Mouse (Mus musculus) frontal cortex, postnatal 14 days (tissue): ENCODE data around the gene Prkn.

Source experiments
- DNase-seq, 2 experiments: peaks; one replicate each; pipeline ENCODE4 v3.0.0; 2022; ENCODE audit warnings: low spot score in 2 of 2

The Prkn gene

DNA sequence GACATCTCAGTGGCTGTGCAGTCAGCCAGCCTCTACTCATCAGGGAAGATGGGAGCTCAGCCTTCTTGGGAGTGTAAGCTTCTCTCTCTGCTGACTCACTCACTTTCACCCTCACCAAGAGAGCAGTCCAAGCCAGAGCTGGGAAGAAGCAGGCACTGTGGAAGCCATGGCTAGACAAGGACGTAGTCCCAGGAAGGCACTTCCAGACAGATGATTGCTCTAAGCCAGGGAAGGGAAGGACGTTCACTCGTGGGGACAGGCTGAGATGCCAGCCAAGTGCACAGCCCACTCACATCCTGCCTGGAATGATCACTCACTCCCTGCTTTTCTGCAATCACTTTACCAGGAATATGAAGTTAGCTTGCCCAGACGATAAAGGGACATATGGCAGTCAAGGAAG is 430.0 kb downstream of the Prkn start:
- DNase-seq = no peak

DNA sequence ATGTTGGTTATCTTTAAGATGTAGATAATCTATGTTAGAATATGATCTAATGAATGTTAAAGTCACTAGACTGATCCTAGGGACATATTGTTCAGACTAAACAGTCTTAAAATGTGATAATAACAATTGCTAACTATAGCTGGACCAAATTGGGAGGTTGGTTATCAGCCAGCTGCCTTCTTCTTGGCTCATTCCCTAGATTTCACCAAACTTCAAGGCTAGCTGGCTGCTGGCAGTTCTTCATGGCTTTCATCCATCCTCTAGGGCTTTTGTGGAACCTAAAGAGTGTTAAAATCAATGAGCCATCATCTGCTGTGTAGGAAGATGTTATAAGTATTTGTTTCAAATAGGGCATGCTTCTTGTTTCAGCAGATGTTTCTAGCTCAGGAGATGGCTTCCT is 431.7 kb downstream of the Prkn start:
- DNase-seq = no peak

- DNase-seq = no peak
Observed at GRCm38 (mm10) chr17:11284246-11284645, 444.1 kb downstream of the Prkn start.

DNA sequence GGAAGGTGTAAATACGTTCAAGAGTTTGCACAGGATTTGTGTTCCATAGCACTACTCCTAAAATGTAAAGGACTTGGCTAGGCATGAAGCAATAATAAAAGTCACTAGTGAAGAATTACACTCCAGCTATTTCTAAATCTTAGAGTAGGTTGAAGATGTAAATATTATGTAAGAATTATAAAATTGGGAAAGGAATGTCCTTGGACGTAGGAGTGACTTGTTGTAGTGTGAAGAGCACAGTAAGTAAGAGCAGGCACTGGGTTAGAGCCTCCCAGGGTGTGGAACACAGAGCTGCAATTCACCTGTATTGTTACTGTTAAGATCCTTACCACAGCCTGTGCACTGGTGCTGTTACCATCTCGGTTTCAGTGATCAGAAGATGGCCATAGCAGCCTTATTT is 450.0 kb downstream of the Prkn start:
- DNase-seq = no peak

- peak in 1 of 2 experiments; percentile 31 for DNase-seq
Observed at GRCm38 (mm10) chr17:11303116-11303515, 462.9 kb downstream of the Prkn start.

- DNase-seq = no peak
Observed at GRCm38 (mm10) chr17:11309843-11310242, 469.7 kb downstream of the Prkn start.

- DNase-seq = no peak
Observed at GRCm38 (mm10) chr17:11314163-11314562, 474.0 kb downstream of the Prkn start.

DNA sequence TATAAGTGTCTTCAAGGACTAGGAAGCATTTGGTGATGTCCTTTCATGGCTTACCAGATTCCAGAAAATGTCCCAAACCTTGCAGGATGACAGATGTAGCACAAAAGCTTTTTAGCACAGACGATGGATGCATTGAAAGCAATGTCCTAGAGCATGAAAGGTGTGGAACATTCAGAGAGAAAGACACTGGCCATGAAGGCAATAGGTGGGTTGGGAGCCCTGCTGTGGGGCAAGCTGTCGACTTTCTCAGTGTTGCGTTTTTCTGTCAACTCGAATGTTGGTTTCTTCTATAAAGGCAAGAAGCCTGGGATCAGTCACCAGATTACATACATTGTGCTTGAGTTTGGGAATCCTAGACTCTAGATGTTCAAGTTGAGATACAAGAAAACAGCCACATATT is 475.5 kb downstream of the Prkn start:
- no peak for DNase-seq

DNA sequence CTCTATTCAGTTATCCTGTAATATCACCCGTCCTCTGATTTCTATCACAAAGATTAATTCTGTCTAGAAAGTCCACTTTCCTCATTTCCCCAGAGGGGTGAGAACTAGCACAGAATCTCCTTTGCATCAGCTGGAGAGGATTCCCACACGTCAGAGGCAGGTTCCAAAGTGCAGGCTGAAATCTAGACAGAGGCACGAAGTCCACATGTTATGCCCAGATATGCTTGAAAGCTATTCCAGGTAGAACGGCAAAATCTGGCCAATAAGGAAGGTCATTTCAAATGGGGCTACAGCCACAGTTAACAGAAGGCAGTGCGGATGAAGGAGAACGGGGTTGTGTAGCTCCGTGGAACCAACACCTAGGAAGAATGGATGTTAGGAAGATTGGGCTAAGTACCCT is 478.8 kb downstream of the Prkn start:
- DNase-seq = no peak

DNA sequence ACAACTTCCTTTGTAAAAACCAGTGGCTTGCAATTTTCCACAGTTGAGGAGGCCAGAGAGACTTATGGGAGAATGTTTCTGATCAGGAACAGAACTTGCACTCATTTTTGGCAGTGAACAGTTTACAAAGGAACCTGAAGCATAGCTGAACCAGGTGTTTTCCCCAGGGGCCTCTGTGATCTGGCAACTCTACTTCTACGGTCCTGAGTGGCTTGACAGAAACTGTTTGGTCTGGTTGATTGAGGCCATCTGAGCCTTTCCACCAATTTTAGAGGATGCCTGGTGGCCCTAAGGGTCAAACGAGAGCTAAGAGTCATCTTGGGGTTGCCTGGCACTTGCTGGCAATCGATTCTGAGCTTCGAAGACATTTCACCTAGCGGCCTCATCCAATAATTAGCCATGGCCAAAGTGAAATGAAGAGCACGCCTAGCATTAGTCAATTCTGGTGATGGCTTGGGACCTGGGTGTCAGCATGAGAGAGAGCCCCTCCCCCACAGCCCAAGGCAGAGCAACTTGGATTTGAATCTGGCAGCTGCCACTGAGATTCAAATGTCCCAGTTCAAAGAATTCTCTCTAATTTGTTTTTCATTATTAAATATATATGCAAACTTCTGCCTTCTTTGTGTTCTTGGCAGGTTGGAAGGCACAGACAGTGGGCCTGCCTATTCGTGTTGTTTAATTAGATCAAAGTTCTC is 479.6 kb downstream of the Prkn start:
- no peak for DNase-seq

GRCm38 (mm10) chr17:11332081-11332480 is 491.9 kb downstream of the Prkn start:
- DNase-seq = no peak

DNA sequence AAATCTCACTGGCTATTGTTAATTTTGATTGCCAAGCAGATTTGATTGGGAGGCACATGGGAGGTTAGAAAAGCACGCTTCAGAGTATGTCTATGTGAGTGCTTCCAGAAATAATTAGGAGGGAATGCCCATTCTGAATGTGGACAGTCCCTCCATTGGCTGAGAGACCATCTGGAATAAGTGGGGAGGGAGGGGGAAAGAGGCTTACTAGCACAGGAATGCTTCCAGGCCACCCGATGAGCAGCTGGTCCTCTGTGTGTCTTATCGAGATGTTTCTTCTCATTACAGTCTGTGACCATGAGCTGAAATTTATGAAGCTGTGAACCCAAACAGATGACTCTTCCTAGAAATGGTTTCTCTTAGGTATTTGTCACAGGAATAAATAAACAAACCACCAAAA is 493.6 kb downstream of the Prkn start:
- no peak for DNase-seq

- no peak for DNase-seq
Observed at GRCm38 (mm10) chr17:11336156-11336555, 496.0 kb downstream of the Prkn start.

GRCm38 (mm10) chr17:11340368-11340767 is 500.2 kb downstream of the Prkn start:
- DNase-seq = no peak

DNA sequence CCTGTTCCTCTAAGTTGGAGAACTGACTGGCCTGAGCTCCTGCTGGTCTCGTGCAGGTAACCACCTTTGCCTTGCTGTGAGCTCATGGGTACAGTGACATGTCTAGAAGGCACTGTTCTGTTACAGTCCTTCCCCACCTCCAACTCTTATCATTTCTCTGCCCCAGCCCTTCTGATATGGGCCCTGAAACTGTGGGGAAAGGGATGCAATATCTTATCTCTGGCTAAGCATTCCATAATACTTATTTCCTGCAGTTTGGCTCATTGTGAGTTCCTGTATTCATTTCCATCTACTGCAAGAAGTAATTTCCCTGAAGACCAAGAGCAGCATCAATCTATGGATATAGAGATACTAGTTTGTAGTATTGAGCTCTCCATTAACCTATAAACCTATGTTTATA is 506.1 kb downstream of the Prkn start:
- DNase-seq = no peak

DNA sequence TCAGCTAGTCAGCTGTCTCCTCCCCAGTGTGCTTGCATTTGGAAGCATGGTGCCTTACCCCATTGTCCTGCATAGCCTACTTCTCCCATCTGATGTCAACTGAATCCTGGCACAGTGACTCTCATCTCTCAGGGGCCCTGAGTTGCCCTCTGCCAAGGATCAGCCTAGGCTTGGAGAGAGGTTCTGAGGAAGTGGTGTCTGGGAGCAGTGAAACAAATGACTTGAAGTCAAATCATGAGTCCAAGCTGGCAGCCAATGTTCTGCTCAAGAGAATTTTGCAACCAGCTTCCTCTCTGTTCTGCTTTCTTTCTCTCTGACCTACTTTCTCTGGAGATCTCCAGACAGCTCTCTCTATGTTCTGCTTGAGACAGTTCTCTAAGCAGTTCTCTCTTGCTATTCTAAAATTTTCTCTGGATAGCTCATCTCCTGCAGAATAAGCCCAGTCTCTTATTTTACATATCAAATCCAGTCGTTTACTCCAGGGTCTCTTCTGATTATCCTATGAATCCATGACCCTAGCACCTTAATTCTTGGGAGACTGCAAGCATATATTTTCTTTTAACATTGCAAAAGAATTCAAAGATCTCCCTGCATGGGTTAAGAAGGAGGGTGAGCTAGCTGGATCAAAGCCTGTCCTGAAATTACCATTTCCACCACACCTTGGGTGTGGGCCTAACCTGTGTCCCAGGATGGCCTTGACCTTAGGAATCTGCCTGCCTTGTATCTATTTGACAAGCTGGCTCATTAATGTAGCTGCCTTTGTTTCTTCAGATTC is 512.8 kb downstream of the Prkn start:
- no peak for DNase-seq

DNA sequence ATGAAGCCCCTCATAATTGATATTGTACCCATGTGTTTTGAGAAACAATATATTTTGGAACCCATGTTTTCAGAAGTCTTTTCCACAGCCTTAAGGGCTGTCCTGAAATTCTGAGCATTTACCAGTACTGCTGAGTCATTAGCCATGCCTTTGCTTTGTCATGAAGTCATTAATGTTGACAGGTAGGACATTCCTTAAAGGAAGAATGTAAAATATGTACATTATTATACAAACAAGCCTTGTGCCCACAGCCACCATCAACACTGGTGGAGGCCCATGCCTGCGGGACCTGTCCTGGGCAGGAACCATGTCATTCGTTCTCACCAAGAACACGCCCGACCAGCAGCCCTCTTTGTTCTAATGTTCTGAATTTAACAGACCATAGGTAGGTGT is 513.4 kb downstream of the Prkn start:
- DNase-seq = no peak

DNA sequence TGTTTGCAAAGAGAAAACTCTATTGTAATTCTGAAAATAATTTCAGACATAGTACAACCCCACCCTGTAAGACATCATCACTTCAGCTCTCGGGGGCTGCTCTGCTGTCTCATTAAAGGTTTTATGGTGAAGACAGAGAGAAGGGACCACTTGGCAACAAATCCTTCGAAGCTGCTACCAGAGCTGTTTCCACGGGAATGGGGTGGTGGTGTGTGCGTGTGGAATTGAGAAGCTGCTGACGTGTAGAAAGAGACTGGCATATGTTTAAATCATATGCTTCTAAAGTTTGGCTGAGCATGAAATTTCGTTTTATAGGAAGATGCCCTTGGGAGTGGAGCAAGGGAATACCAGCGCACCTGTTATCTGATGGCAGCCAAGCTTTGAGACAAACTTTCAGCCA is 514.2 kb downstream of the Prkn start:
- DNase-seq = no peak

DNA sequence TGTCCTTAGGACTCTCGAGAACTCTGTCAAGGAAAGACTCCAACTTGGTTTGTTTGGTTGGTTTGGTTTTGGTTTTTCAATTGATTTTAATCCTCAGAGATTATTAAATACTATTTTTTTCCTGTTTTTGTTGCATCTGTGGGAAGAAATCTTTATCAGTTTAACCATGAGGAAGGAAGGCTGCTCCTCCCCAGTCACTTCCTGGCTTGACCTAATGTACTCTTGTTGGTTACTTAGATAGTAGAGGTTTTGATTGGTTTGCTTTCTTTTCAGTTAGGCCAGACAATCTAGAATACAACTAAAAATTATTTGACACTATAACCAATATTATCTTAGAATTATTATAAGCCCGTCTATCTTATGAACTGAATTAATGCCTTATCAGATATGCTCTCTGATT is 535.3 kb downstream of the Prkn start:
- no peak for DNase-seq

GRCm38 (mm10) chr17:11383364-11383962 is 543.3 kb downstream of the Prkn start:
- peak in 1 of 2 experiments; percentile 32 for DNase-seq

GRCm38 (mm10) chr17:11385246-11385645 is 545.1 kb downstream of the Prkn start:
- DNase-seq = peak; percentile 50 to 69

DNA sequence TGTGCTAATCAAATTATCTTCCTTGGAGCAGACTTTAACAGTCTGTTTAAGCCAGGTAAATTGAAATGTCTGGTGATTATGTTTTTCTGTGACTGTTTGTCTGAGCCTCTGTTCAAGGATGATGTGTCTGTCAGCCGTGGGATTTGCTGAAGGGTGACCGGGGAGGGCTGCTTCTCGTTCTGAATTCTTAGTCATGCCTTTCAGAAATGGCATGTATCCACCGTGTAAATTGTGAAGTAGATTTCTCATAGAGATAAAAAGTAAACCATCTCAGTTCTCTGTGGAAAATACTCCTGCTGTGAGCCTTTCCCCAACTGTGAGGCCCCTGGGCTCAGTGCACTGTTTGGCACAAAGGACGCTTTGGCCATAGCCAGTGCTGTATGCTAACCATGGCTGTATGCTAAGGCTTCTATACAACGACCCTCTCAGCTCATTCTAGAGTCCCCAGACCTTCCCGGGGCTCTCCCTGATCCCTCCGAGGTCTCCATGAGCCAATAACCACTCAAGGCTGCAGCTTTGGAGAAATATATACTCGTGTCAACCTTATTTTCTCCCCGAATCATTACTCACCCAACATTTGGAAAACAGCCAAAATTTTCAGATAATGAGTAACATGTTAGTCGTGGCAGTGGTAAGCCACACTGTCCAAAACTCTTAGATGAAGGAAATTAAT is 552.6 kb downstream of the Prkn start:
- DNase-seq = no peak
